Mouse (Mus musculus): Measurements from ENCODE around the gene Col4a3bp. TPM values are rescaled to one million over a fixed set of nuclear protein-coding genes. Genes with fewer than 3 reads are reported as not detected.
A peak's percentile ranks its signal among the peaks of the same experiment; 100 is the strongest.
"Not testable (repeated sequence)": the region's sequence is repeated elsewhere in the genome, so short reads cannot be mapped to it uniquely, and the experiment has no call there.

Col4a3bp gene
- total RNA-seq, 2 experiments from 2014 or later = 68.3 to 68.5 TPM

DNA sequence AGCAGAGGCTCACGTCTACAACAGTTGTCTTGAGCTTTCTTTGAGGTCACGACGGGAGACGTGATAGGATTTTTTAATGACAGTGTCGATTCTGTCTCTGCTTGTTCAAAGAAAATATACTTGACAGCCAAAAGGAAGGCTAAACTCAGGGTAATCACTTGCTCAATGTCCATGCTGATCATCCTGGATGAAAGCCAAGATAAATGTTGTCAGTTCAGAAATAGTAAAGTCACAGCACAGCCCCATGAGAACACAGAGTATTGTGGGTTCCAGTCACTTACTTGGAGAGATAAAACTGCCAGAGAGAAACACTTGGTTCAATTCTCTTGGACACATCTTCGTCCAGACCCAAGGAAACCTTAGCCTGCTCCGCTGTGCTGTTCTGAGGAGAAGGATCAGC lies 116.5 kb downstream of the Col4a3bp start:
- no peak for TF ChIP-seq CTCF (IDR thresholded peaks at IDR 0.05)
- no peak overlapping the region for H3K27ac ChIP-seq
- H3K4me3 ChIP-seq = no peak overlapping the region
- DNase-seq (ENCODE audit: extremely low spot score in 1 of 2, low spot score in 2 of 2) = no peak
- intact Hi-C loops (cut with DNase I) = loop anchor here (10.0 kb wide), 1 partner anchor 476 kb away; the partner anchor contains the start of genes Gfm2 and Nsa2

GRCm38 (mm10) chr13:96660095-96660860 lies 117.9 kb downstream of the Col4a3bp start:
- Histone ChIP-seq H3K4me3 (no peak overlapping the region), H3K27ac (no peak overlapping the region)
- TF ChIP-seq CTCF (IDR thresholded peaks at IDR 0.05) = no peak
- DNase-seq (ENCODE audit: extremely low spot score in 1 of 2, low spot score in 2 of 2) = no peak
- intact Hi-C loops (cut with DNase I) = no loop called here

DNA sequence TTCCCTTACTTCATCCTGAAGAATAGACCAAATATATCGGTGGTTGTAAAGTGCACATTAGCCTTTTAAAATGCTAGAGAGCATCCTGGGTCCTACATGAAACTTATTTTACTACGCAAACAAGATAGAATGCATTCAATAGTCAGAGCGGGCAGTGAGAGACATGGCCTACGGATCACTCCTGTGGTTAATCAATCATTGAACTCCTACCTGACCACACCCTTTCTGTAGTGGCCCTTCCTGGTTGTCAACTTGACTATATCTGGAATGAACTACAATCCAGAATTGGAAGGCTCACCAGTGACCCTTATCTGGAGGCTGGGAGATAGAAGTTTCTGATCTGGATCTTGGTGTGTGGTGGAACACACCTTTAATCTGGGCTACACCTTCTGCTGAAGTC lies 120.7 kb downstream of the Col4a3bp start:
- intact Hi-C loops (cut with DNase I) = not testable (repeated sequence)

DNA sequence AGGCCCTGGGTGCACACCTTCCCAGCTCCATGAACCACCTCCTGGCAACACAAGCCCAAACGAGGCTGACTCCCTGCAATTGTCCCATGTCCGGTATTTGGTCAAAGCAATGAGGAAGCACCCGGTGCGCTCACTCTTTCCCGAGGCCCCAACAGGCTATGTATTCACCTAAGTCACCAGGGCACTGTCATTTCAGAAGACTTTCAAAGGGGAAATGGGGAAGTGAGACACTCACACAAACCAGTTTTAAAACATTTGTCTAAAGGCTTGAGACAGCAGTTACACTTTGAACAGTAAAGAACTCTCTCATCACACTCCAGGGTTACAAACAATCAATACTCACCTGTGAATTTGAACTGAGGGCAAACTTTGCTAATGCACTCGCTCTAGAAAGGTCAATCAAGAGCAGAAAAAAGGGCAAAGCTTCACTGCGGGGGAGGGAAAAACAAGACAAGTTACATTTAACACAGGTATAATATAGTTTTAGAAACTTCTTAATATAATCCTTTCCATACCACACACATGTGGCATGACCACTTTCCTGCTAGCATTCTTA lies 122.1 kb downstream of the Col4a3bp start:
- intact Hi-C loops (cut with DNase I) = no loop called here
- no peak for TF ChIP-seq CTCF (IDR thresholded peaks at IDR 0.05)
- no peak for DNase-seq (ENCODE audit: extremely low spot score in 1 of 2, low spot score in 2 of 2)
- Histone ChIP-seq H3K4me3 (no peak overlapping the region), H3K27ac (no peak overlapping the region)

More for the DNA sequence above, 120.7 kb downstream of the Col4a3bp start:
- not testable (repeated sequence) for H3K27ac ChIP-seq; H3K4me3 ChIP-seq; DNase-seq (ENCODE audit: extremely low spot score in 1 of 2, low spot score in 2 of 2)

GRCm38 (mm10) chr13:96670019-96670405 lies 127.6 kb downstream of the Col4a3bp start:
- no peak for TF ChIP-seq CTCF (IDR thresholded peaks at IDR 0.05)
- peak overlapping the region; percentile 85 for H3K4me3 ChIP-seq
- intact Hi-C loops (cut with DNase I) = no loop called here
- no peak for DNase-seq (ENCODE audit: extremely low spot score in 1 of 2, low spot score in 2 of 2)
- H3K27ac ChIP-seq = peak overlapping the region; percentile 99

DNA sequence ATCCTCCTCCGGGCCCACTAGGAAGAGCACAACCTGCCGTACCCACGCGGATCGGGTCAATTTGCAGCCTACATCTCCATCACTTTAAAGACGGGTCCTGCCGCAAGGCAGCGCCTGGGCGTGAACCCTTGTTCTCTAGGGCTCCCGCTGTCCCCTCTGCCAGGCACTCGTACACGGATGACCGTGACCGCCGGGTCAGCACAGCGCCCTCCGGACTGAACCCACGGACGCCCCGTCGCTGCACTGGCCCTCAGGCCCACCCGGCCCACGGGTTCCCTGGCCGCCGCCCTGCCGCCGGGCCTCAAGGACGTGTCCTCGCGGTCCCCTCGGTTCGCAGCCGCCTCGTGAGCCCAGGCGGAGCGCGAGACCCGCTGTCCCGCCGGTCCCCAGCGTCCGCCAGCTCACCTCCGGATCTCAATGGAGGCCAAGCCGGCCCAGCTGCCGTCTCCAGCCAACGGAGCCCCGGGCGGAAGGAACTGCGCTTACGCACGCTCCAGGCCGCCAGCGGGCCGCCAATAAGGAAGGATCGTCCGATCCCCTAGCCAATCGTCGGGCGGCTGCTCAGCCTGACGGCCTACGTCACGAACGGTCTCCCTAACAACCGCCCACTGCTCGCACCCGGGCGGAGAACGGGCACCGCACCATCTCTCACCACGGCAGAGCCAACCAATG lies 128.1 kb downstream of the Col4a3bp start, which contains the start of gene Hmgcr:
TSS of gene Hmgcr (minus strand) at position 531 of the 672 bp plus-strand sequence.
- DNase-seq (ENCODE audit: extremely low spot score in 1 of 2, low spot score in 2 of 2) = peak; percentile 98 to 99
- intact Hi-C loops (cut with DNase I) = no loop called here
- peak within 1 kb of the TSS; percentile 85 for H3K4me3 ChIP-seq
- peak within 1 kb of the TSS; percentile 99 for H3K27ac ChIP-seq
- TF ChIP-seq CTCF (IDR thresholded peaks at IDR 0.05) = no peak

GRCm38 (mm10) chr13:96671078-96671905 lies 128.9 kb downstream of the Col4a3bp start:
- Histone ChIP-seq H3K4me3 (peak overlapping the region; percentile 85), H3K27ac (peak overlapping the region; percentile 95)
- DNase-seq (ENCODE audit: extremely low spot score in 1 of 2, low spot score in 2 of 2) = no peak
- no peak; the same call in 1 of the 2 replicates for TF ChIP-seq CTCF (IDR thresholded peaks at IDR 0.05)
- intact Hi-C loops (cut with DNase I) = no loop called here

- intact Hi-C loops (cut with DNase I) = no loop called here
- TF ChIP-seq CTCF (IDR thresholded peaks at IDR 0.05) = no peak
- Histone ChIP-seq H3K27ac (peak overlapping the region; percentile 95), H3K4me3 (no peak overlapping the region)
- DNase-seq (ENCODE audit: extremely low spot score in 1 of 2, low spot score in 2 of 2) = no peak
Observed at GRCm38 (mm10) chr13:96671906-96672234, 129.5 kb downstream of the Col4a3bp start.

DNA sequence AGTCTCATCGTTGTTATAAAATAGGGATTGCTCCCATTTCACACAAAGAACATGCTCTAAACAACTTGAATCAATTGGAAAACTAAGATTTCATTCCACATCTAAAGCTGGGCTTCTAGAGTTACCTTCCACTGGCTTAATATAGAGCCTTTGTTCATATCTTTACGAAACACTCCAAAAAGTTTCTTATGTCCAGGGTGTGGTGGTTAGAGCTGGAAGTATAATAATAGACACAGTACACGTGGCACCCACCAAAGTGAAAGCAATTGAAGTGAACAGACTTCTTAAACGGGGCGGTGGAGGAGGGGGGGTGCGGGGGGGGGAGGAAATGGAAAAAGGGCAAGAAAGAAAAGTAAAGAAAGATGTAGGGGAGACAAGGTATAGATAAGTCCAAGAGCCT lies 129.9 kb downstream of the Col4a3bp start:
- intact Hi-C loops (cut with DNase I) = no loop called here
- no peak for DNase-seq (ENCODE audit: extremely low spot score in 1 of 2, low spot score in 2 of 2)
- Histone ChIP-seq H3K4me3 (no peak overlapping the region), H3K27ac (no peak overlapping the region; the same call in 1 of the 2 replicates)
- TF ChIP-seq CTCF (IDR thresholded peaks at IDR 0.05) = no peak

GRCm38 (mm10) chr13:96673817-96674216 lies 131.4 kb downstream of the Col4a3bp start:
- Histone ChIP-seq H3K27ac (no peak overlapping the region), H3K4me3 (no peak overlapping the region)
- no peak for DNase-seq (ENCODE audit: extremely low spot score in 1 of 2, low spot score in 2 of 2)
- no peak for TF ChIP-seq CTCF (IDR thresholded peaks at IDR 0.05)
- intact Hi-C loops (cut with DNase I) = no loop called here

DNA sequence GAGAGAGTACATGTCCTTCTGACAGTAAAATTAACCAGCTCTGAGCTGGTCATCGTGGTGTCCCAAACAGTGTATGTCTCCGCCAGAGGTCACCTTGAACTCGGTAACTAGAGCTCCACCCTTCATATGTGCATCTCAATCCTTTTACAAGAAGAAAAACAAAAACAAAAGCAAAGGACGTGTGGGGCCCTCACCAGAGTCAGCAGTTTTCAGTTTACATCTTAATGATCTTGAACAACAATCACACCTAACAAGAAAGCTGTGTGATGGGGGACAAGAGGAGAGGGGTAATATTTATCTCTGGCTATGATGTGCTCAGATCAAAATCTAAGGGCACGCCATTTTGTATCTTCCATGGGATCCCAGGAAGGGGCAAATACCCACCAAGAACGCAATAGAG lies 133.3 kb downstream of the Col4a3bp start:
- intact Hi-C loops (cut with DNase I) = no loop called here
- H3K4me3 ChIP-seq = no peak overlapping the region

More for the DNA sequence above, 133.3 kb downstream of the Col4a3bp start:
- DNase-seq (ENCODE audit: extremely low spot score in 1 of 2, low spot score in 2 of 2) = no peak
- TF ChIP-seq CTCF (IDR thresholded peaks at IDR 0.05) = no peak
- no peak overlapping the region for H3K27ac ChIP-seq

Data from left cerebral cortex, adult 2 months (tissue).